Mouse (Mus musculus) brain, embryonic 14.5 days (tissue): ENCODE measurements at regions not wholly inside any gene's neighbourhood (a gene's known extent, or its start where the extent isn't known, plus 50 kb on each side); places are given as distances from the start of the nearest gene placed in this dataset.

Experiments
- CTCF ChIP-seq: fragments of 200-500 bp; IDR thresholded peaks from 2 replicates; pipeline ENCODE4 v1.5.1; 2012; ENCODE audit warnings: inconsistent platforms, mild to moderate bottlenecking, moderate library complexity, borderline replicate concordance; ENCODE audit not compliant: insufficient read depth, insufficient read length; ENCODE audit errors: extremely low read depth
- POLR2A ChIP-seq: fragments of 200-500 bp; IDR thresholded peaks from 2 replicates; pipeline ENCODE4 v1.6.1; 2012; ENCODE audit warnings: mild to moderate bottlenecking, inconsistent platforms, borderline replicate concordance; ENCODE audit not compliant: poor library complexity, insufficient read depth, insufficient read length, severe bottlenecking; ENCODE audit errors: extremely low read depth

DNA sequence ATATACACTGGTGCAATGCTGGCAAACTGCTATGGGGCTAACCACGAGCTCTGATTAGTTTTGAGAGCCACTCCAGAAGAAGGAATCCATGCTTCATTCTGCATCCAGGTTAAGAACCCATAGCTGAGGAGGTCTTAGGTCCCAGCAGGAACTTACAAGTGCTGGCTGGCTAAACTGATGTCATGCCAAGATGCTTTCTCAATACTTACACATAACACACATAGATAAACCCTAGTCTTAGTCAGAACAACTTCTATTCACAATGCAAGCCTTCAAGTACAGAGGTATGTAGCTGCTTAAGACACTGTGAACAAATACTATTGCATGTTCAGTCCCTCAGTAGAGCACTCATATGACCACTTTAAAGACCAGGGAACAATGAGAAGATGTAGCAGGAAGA is 352.1 kb upstream of the Arid1b start:
- TF ChIP-seq CTCF (no peak), POLR2A (no peak)
